Mouse (Mus musculus) forebrain, postnatal 0 days (tissue): ENCODE measurements around the gene Synj2. TPM values are rescaled to one million over a fixed set of nuclear protein-coding genes. Genes with fewer than 3 reads are reported as not detected.
A peak's percentile ranks its signal among the peaks of the same experiment; 100 is the strongest.

ENCODE experiments used
- ATAC-seq: fragments of 200-750 bp; cut with Nextera tagmentation; 2 replicates; pipeline ENCODE4 v1.8.0; 2017; ENCODE audit warnings: mild to moderate bottlenecking, moderate library complexity
- DNase-seq: peaks from one replicate; pipeline ENCODE4 v3.0.0-alpha.2; 2015
- H3K27ac ChIP-seq: fragments of 300-500 bp; sonication (generic); 2 replicates; pipeline ENCODE4 v1.5.1; 2014; ENCODE audit warnings: low read depth, mild to moderate bottlenecking, antibody characterized with exemption, low read length, moderate library complexity, mixed read lengths
- H3K27me3 ChIP-seq: fragments of 300-500 bp; sonication (generic); 2 replicates; pipeline ENCODE4 v1.6.1; 2014; ENCODE audit warnings: mild to moderate bottlenecking, low read length, mixed read lengths; ENCODE audit not compliant: insufficient read depth
- H3K36me3 ChIP-seq: fragments of 300-500 bp; sonication (generic); 2 replicates; pipeline ENCODE4 v1.6.1; 2014; ENCODE audit warnings: mild to moderate bottlenecking, moderate library complexity; ENCODE audit not compliant: insufficient read depth
- H3K4me1 ChIP-seq: fragments of 300-500 bp; sonication (generic); 2 replicates; pipeline ENCODE4 v1.6.1; 2014; ENCODE audit warnings: antibody characterized with exemption; ENCODE audit not compliant: insufficient read depth
- H3K4me2 ChIP-seq: fragments of 300-500 bp; sonication (generic); 2 replicates; pipeline ENCODE4 v1.6.1; 2014; ENCODE audit warnings: low read depth, mild to moderate bottlenecking, moderate library complexity
- H3K4me3 ChIP-seq: fragments of 300-500 bp; sonication (generic); 2 replicates; pipeline ENCODE4 v1.5.1; 2014; ENCODE audit warnings: low read depth, low read length, mixed read lengths
- H3K9ac ChIP-seq: fragments of 300-500 bp; sonication (generic); 2 replicates; pipeline ENCODE4 v1.6.1; 2014; ENCODE audit warnings: mild to moderate bottlenecking
- H3K9me3 ChIP-seq: fragments of 300-500 bp; sonication (generic); 2 replicates; pipeline ENCODE4 v1.6.1; 2016; ENCODE audit warnings: low read length
- CTCF ChIP-seq: sonication (generic); IDR thresholded peaks from 2 replicates; pipeline ENCODE4 v1.5.1; 2016; ENCODE audit warnings: antibody characterized with exemption, control low read depth, low read depth
- WGBS: fragments of 180-500 bp; shearing (Covaris S2); extraction: QIAGEN DNeasy Blood & Tissue Kit; methylation state at CpG from one replicate; pipeline ENCODE4 v1.1.7; 2014; 5-methylcytosine and 5-hydroxymethylcytosine counted together
- polyA plus RNA-seq: library from polyadenylated mRNA; unstranded; fragments of >200 nt; fragmentation: Nextera tagmentation; extraction: Ambion mirVana; gene quantifications from 2 replicates; pipeline ENCODE4 v1.2.1, GENCODE M21; 2015
- total RNA-seq: library from RNA; depleted of rRNA; stranded (reverse); fragments of >200 nt; gene quantifications from 2 replicates; pipeline ENCODE4 v1.2.3, GENCODE M21; 2014; rRNA removed

Synj2 gene
- total RNA-seq (6.7 and 6.8 TPM in 2 replicates), polyA plus RNA-seq (1.8 and 3.6 TPM in 2 replicates)

GRCm38 (mm10) chr17:5941230-5942043, at the start of gene Synj2:
Gene Synj2, plus strand, starts transcription at chr17:5941280.
- H3K27me3 ChIP-seq = peaks cover 20% of the 10 kb centered on the region
- peak within 1 kb of the TSS; percentile 49 for H3K9ac ChIP-seq
- ATAC-seq (peak; percentile 53), DNase-seq (peak; percentile 35)
- peak within 1 kb of the TSS; percentile 88 for H3K4me2 ChIP-seq
- H3K27ac ChIP-seq = no peak within 1 kb of the TSS
- no peak for TF ChIP-seq CTCF
- H3K4me3 ChIP-seq = peak within 1 kb of the TSS; percentile 50
- H3K36me3 ChIP-seq = no peaks in the 10 kb centered on the region
- H3K4me1 ChIP-seq = no peaks in the 10 kb centered on the region
- no peaks in the 10 kb centered on the region for H3K9me3 ChIP-seq
- 2% methylated on average over 47 of the region's 52 CpGs for WGBS

- H3K4me1 ChIP-seq = no peaks in the 10 kb centered on the region
- DNase-seq (no peak), ATAC-seq (no peak)
- no peak for TF ChIP-seq CTCF
- no peaks in the 10 kb centered on the region for H3K36me3 ChIP-seq
- H3K27ac ChIP-seq = no peak overlapping the region
- H3K4me3 ChIP-seq = no peak overlapping the region
- H3K9me3 ChIP-seq = no peaks in the 10 kb centered on the region
- no peaks in the 10 kb centered on the region for H3K27me3 ChIP-seq
- H3K4me2 ChIP-seq = no peak overlapping the region
- H3K9ac ChIP-seq = no peak overlapping the region
- 93% methylated on average over 9 of the region's 9 CpGs for WGBS
Observed at GRCm38 (mm10) chr17:5891933-5892683, 49.0 kb upstream of the Synj2 start.

GRCm38 (mm10) chr17:5893092-5893491, 48.0 kb upstream of the Synj2 start:
- Histone ChIP-seq H3K36me3 (no peaks in the 10 kb centered on the region), H3K27ac (no peak overlapping the region), H3K4me3 (no peak overlapping the region), H3K9ac (no peak overlapping the region), H3K9me3 (no peaks in the 10 kb centered on the region), H3K4me1 (no peaks in the 10 kb centered on the region), H3K27me3 (no peaks in the 10 kb centered on the region), H3K4me2 (no peak overlapping the region)
- WGBS = 41% methylated on average over 7 of the region's 7 CpGs
- DNase-seq (no peak), ATAC-seq (no peak)
- no peak for TF ChIP-seq CTCF

- Histone ChIP-seq H3K4me2 (no peak overlapping the region), H3K36me3 (no peaks in the 10 kb centered on the region), H3K9ac (no peak overlapping the region), H3K4me3 (no peak overlapping the region), H3K4me1 (no peaks in the 10 kb centered on the region), H3K9me3 (no peaks in the 10 kb centered on the region), H3K27me3 (no peaks in the 10 kb centered on the region), H3K27ac (no peak overlapping the region)
- TF ChIP-seq CTCF = peak; percentile 38
- WGBS = 78% methylated on average over 7 of the region's 7 CpGs
- no peak for DNase-seq
- no peak for ATAC-seq
Observed at GRCm38 (mm10) chr17:5893574-5894148, 47.4 kb upstream of the Synj2 start.

- TF ChIP-seq CTCF = no peak
- H3K4me2 ChIP-seq = no peak overlapping the region
Observed at GRCm38 (mm10) chr17:5896066-5896465, 45.0 kb upstream of the Synj2 start.

GRCm38 (mm10) chr17:5896607-5897006, 44.5 kb upstream of the Synj2 start:
- WGBS = 88% methylated on average over 7 of the region's 7 CpGs
- no peaks in the 10 kb centered on the region for H3K36me3 ChIP-seq
- no peak overlapping the region for H3K4me2 ChIP-seq
- H3K9me3 ChIP-seq = no peaks in the 10 kb centered on the region
- H3K4me3 ChIP-seq = no peak overlapping the region
- no peaks in the 10 kb centered on the region for H3K27me3 ChIP-seq
- no peak for ATAC-seq
- TF ChIP-seq CTCF = no peak
- DNase-seq = no peak
- no peaks in the 10 kb centered on the region for H3K4me1 ChIP-seq
- no peak overlapping the region for H3K27ac ChIP-seq
- no peak overlapping the region for H3K9ac ChIP-seq

More at GRCm38 (mm10) chr17:5896066-5896465, 45.0 kb upstream of the Synj2 start:
- no peak for DNase-seq
- WGBS = 77% methylated on average over 4 of the region's 4 CpGs
- no peak overlapping the region for H3K9ac ChIP-seq
- no peak overlapping the region for H3K4me3 ChIP-seq
- H3K27me3 ChIP-seq = no peaks in the 10 kb centered on the region
- no peaks in the 10 kb centered on the region for H3K4me1 ChIP-seq
- no peaks in the 10 kb centered on the region for H3K36me3 ChIP-seq
- no peaks in the 10 kb centered on the region for H3K9me3 ChIP-seq
- no peak for ATAC-seq
- H3K27ac ChIP-seq = no peak overlapping the region
